Mouse (Mus musculus) embryonic facial prominence, embryonic 13.5 days (tissue): ENCODE results near the gene Amotl1. TPM values are rescaled to one million over a fixed set of nuclear protein-coding genes. Genes with fewer than 3 reads are reported as not detected.
"Not testable (repeated sequence)": the region's sequence is repeated elsewhere in the genome, so short reads cannot be mapped to it uniquely, and the experiment has no call there.

Experiments
- ATAC-seq: fragments of 200-750 bp; cut with Nextera tagmentation; 2 replicates; pipeline ENCODE4 v1.8.0; 2017; ENCODE audit warnings: low read depth; ENCODE audit not compliant: insufficient number of reproducible peaks, insufficient read depth, low FRiP score, low TSS enrichment
- H3K27ac ChIP-seq: fragments of 300-500 bp; sonication (generic); 2 replicates; pipeline ENCODE4 v1.5.1; 2015; ENCODE audit warnings: moderate library complexity, mild to moderate bottlenecking, inconsistent platforms
- H3K27me3 ChIP-seq: fragments of 300-500 bp; sonication (generic); 2 replicates; pipeline ENCODE4 v1.6.1; 2015; ENCODE audit warnings: mild to moderate bottlenecking, inconsistent platforms
- H3K36me3 ChIP-seq: fragments of 300-500 bp; sonication (generic); 2 replicates; pipeline ENCODE4 v1.6.1; 2015; ENCODE audit warnings: mild to moderate bottlenecking, inconsistent platforms
- H3K4me1 ChIP-seq: fragments of 300-500 bp; sonication (generic); 2 replicates; pipeline ENCODE4 v1.6.1; 2015; ENCODE audit warnings: inconsistent platforms
- H3K4me2 ChIP-seq: fragments of 300-500 bp; sonication (generic); 2 replicates; pipeline ENCODE4 v1.6.1; 2015; ENCODE audit warnings: moderate library complexity, mild to moderate bottlenecking, inconsistent platforms
- H3K4me3 ChIP-seq: fragments of 300-500 bp; sonication (generic); 2 replicates; pipeline ENCODE4 v1.5.1; 2015; ENCODE audit warnings: mild to moderate bottlenecking, inconsistent platforms
- H3K9ac ChIP-seq: fragments of 300-500 bp; sonication (generic); 2 replicates; pipeline ENCODE4 v1.6.1; 2015; ENCODE audit warnings: mild to moderate bottlenecking, inconsistent platforms
- H3K9me3 ChIP-seq: fragments of 300-500 bp; sonication (generic); 2 replicates; pipeline ENCODE4 v1.6.1; 2016; ENCODE audit warnings: inconsistent platforms
- WGBS: fragments of 180-500 bp; shearing (Covaris S2); methylation state at CpG from one replicate; pipeline ENCODE4 v1.1.7; 2015; ENCODE audit warnings: mixed read lengths; 5-methylcytosine and 5-hydroxymethylcytosine counted together
- polyA plus RNA-seq: library from polyadenylated mRNA; unstranded; fragments of >200 nt; fragmentation: Nextera tagmentation; extraction: Ambion mirVana; gene quantifications from 2 replicates; pipeline ENCODE4 v1.2.1, GENCODE M21; 2015

Gene Amotl1
- polyA plus RNA-seq: 35.4 and 35.5 TPM in 2 replicates

- no peak within 1 kb of the TSS for H3K9ac ChIP-seq
- H3K27me3 ChIP-seq: no peaks in the 10 kb centered on the region
- ATAC-seq: no peak
- H3K27ac ChIP-seq: no peak within 1 kb of the TSS
- H3K4me3 ChIP-seq: no peak within 1 kb of the TSS
- H3K4me2 ChIP-seq: no peak within 1 kb of the TSS
- peaks cover 35% of the 10 kb centered on the region for H3K4me1 ChIP-seq
- no peaks in the 10 kb centered on the region for H3K36me3 ChIP-seq
- WGBS: 40% methylated on average over 4 of the region's 4 CpGs
- no peaks in the 10 kb centered on the region for H3K9me3 ChIP-seq
Observed at GRCm38 (mm10) chr9:14644956-14645355, at the start of gene Amotl1. Gene Amotl1, minus strand, starts transcription at chr9:14645056.

- H3K4me1 ChIP-seq: peaks cover 7% of the 10 kb centered on the region; the same call in 1 of the 2 replicates
- no peaks in the 10 kb centered on the region for H3K36me3 ChIP-seq
- no peaks in the 10 kb centered on the region for H3K9me3 ChIP-seq
- 75% methylated on average over 12 of the region's 12 CpGs for WGBS
- H3K4me2 ChIP-seq: no peak overlapping the region
- H3K27ac ChIP-seq: no peak overlapping the region
- ATAC-seq: no peak
- no peak overlapping the region for H3K9ac ChIP-seq
- H3K4me3 ChIP-seq: no peak overlapping the region
- H3K27me3 ChIP-seq: no peaks in the 10 kb centered on the region
Observed at GRCm38 (mm10) chr9:14689376-14690108, 44.7 kb upstream of the Amotl1 start.

GRCm38 (mm10) chr9:14684363-14684762 lies 39.5 kb upstream of the Amotl1 start:
- H3K4me3 ChIP-seq: no peak overlapping the region
- WGBS: 54% methylated on average over 4 of the region's 4 CpGs
- no peak for ATAC-seq

GRCm38 (mm10) chr9:14682741-14683140 lies 37.9 kb upstream of the Amotl1 start:
- H3K4me2 ChIP-seq: no peak overlapping the region
- no peaks in the 10 kb centered on the region for H3K27me3 ChIP-seq
- no peak overlapping the region for H3K4me3 ChIP-seq
- H3K9me3 ChIP-seq: 0 out of 2 replicates have a peak, but pooled peaks cover 7% of the 10 kb centered on the region
- H3K4me1 ChIP-seq: peaks cover 21% of the 10 kb centered on the region
- no peaks in the 10 kb centered on the region for H3K36me3 ChIP-seq
- no peak overlapping the region for H3K9ac ChIP-seq
- ATAC-seq: no peak
- no peak overlapping the region for H3K27ac ChIP-seq

More at GRCm38 (mm10) chr9:14684363-14684762, 39.5 kb upstream of the Amotl1 start:
- peaks cover 20% of the 10 kb centered on the region for H3K4me1 ChIP-seq
- 0 out of 2 replicates have a peak overlapping the region, but pooled peaks have one; percentile 22 for H3K27ac ChIP-seq
- no peaks in the 10 kb centered on the region for H3K36me3 ChIP-seq
- H3K4me2 ChIP-seq: no peak overlapping the region
- no peak overlapping the region for H3K9ac ChIP-seq
- no peaks in the 10 kb centered on the region for H3K9me3 ChIP-seq
- H3K27me3 ChIP-seq: no peaks in the 10 kb centered on the region

GRCm38 (mm10) chr9:14680584-14680983 lies 35.7 kb upstream of the Amotl1 start:
- 0 out of 2 replicates have a peak, but pooled peaks cover 7% of the 10 kb centered on the region for H3K9me3 ChIP-seq
- no peaks in the 10 kb centered on the region for H3K27me3 ChIP-seq
- peaks cover 32% of the 10 kb centered on the region for H3K4me1 ChIP-seq
- no peak overlapping the region for H3K27ac ChIP-seq
- H3K4me2 ChIP-seq: no peak overlapping the region
- ATAC-seq: no peak
- H3K36me3 ChIP-seq: no peaks in the 10 kb centered on the region
- no peak overlapping the region for H3K9ac ChIP-seq
- 67% methylated on average over 2 of the region's 2 CpGs for WGBS
- no peak overlapping the region for H3K4me3 ChIP-seq

GRCm38 (mm10) chr9:14675707-14676691 lies 31.1 kb upstream of the Amotl1 start:
- peak; percentile 77 for ATAC-seq
- 51% methylated on average over 9 of the region's 9 CpGs for WGBS
- peak overlapping the region; percentile 60 for H3K27ac ChIP-seq
- no peak overlapping the region for H3K4me2 ChIP-seq
- H3K27me3 ChIP-seq: no peaks in the 10 kb centered on the region
- no peaks in the 10 kb centered on the region for H3K36me3 ChIP-seq
- no peak overlapping the region for H3K4me3 ChIP-seq
- H3K4me1 ChIP-seq: peaks cover 48% of the 10 kb centered on the region
- H3K9me3 ChIP-seq: 0 out of 2 replicates have a peak, but pooled peaks cover 7% of the 10 kb centered on the region
- no peak overlapping the region for H3K9ac ChIP-seq

- no peaks in the 10 kb centered on the region for H3K27me3 ChIP-seq
- no peak overlapping the region for H3K4me3 ChIP-seq
- ATAC-seq: no peak
- no peaks in the 10 kb centered on the region for H3K36me3 ChIP-seq
- H3K4me2 ChIP-seq: no peak overlapping the region
- H3K4me1 ChIP-seq: peaks cover 48% of the 10 kb centered on the region
- peak overlapping the region; percentile 19; the same call in 1 of the 2 replicates for H3K27ac ChIP-seq
- no peak overlapping the region for H3K9ac ChIP-seq
- WGBS: 89% methylated on average over 8 of the region's 8 CpGs
- H3K9me3 ChIP-seq: 0 out of 2 replicates have a peak, but pooled peaks cover 7% of the 10 kb centered on the region
Observed at GRCm38 (mm10) chr9:14674506-14674905, 29.6 kb upstream of the Amotl1 start.

- H3K4me3 ChIP-seq: no peak overlapping the region
- peaks cover 48% of the 10 kb centered on the region for H3K4me1 ChIP-seq
- peak overlapping the region; percentile 87 for H3K27ac ChIP-seq
- H3K36me3 ChIP-seq: no peaks in the 10 kb centered on the region
- no peaks in the 10 kb centered on the region for H3K9me3 ChIP-seq
- H3K9ac ChIP-seq: no peak overlapping the region
- WGBS: 22% methylated on average over 4 of the region's 4 CpGs
- no peak overlapping the region for H3K4me2 ChIP-seq
- no peak for ATAC-seq
- H3K27me3 ChIP-seq: no peaks in the 10 kb centered on the region
Observed at GRCm38 (mm10) chr9:14673109-14673508, 28.3 kb upstream of the Amotl1 start.

- not testable (repeated sequence) for H3K36me3 ChIP-seq, H3K9me3 ChIP-seq, H3K4me2 ChIP-seq, H3K4me3 ChIP-seq, ATAC-seq, H3K9ac ChIP-seq, H3K27me3 ChIP-seq
- Histone ChIP-seq H3K27ac (0 out of 2 replicates have a peak overlapping the region, but pooled peaks have one; percentile 87), H3K4me1 (peaks cover 42% of the 10 kb centered on the region)
- 51% methylated on average over 5 of the region's 5 CpGs for WGBS
Observed at GRCm38 (mm10) chr9:14671965-14672364, 27.1 kb upstream of the Amotl1 start.

GRCm38 (mm10) chr9:14668382-14668781 lies 23.5 kb upstream of the Amotl1 start:
- no peak overlapping the region for H3K4me3 ChIP-seq
- no peak for ATAC-seq
- H3K36me3 ChIP-seq: no peaks in the 10 kb centered on the region
- no peaks in the 10 kb centered on the region for H3K27me3 ChIP-seq
- H3K9ac ChIP-seq: no peak overlapping the region
- H3K4me1 ChIP-seq: peaks cover 12% of the 10 kb centered on the region
- no peak overlapping the region for H3K27ac ChIP-seq
- H3K9me3 ChIP-seq: no peaks in the 10 kb centered on the region
- WGBS: 75% methylated on average over 3 of the region's 3 CpGs
- no peak overlapping the region for H3K4me2 ChIP-seq

GRCm38 (mm10) chr9:14666071-14666470 lies 21.2 kb upstream of the Amotl1 start:
- Histone ChIP-seq H3K4me3 (no peak overlapping the region), H3K27ac (no peak overlapping the region), H3K9ac (no peak overlapping the region), H3K27me3 (no peaks in the 10 kb centered on the region), H3K36me3 (no peaks in the 10 kb centered on the region), H3K4me1 (no peaks in the 10 kb centered on the region), H3K9me3 (no peaks in the 10 kb centered on the region), H3K4me2 (no peak overlapping the region)
- WGBS: 82% methylated on average over 3 of the region's 3 CpGs
- ATAC-seq: no peak
